Mouse (Mus musculus): ENCODE results near the gene Kctd12b.
"Not testable (repeated sequence)": the region's sequence is repeated elsewhere in the genome, so short reads cannot be mapped to it uniquely, and the experiment has no call there.

Gene Kctd12b

GRCm38 (mm10) chrX:153695782-153696395 lies at the start of gene Kctd12b:
TSS of gene Kctd12b (minus strand) at chrX:153696391.
- DNase-seq = peak; percentile 41

DNA sequence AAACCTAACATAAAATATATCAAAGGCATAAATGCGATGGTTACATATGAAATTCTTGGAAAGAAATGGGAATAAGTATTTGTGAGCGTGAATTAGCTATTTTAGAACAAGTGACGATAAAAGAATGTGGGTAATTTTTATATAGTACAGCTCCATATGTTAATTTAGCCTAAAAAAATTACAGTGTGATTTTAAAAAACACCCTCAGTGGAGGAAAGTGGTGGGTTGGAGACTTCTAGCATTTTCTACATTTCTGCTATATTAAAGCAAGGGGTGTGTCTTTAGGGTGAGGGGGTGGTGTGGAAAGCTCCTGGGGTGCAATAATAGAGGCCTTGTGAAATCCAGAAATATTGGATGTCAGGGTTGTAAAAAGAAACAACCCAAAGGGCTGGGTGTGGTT lies 46.3 kb upstream of the Kctd12b start:
- DNase-seq = no peak

DNA sequence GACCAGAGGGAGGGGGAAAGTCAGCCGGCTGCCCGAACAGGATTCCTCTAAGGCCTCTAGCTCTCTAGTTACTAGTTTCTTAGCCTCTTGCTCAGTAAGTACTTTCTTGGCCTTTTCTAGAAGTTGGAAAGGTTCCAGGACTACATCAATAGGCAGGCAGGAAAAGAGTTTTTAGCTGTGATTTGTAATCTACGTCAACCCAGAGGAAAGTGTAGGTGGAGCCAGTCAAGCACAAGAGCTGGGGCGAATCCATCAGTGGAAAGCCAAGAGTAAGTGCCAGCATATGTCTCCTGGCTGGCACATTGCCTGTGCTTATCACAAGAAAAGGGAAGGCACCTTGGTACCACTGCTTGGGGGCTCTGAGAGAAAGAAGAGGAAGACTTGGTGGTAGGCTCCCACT lies 39.5 kb upstream of the Kctd12b start:
- peak; percentile 26 for DNase-seq

GRCm38 (mm10) chrX:153724400-153724799 lies 28.2 kb upstream of the Kctd12b start:
- DNase-seq = no peak

DNA sequence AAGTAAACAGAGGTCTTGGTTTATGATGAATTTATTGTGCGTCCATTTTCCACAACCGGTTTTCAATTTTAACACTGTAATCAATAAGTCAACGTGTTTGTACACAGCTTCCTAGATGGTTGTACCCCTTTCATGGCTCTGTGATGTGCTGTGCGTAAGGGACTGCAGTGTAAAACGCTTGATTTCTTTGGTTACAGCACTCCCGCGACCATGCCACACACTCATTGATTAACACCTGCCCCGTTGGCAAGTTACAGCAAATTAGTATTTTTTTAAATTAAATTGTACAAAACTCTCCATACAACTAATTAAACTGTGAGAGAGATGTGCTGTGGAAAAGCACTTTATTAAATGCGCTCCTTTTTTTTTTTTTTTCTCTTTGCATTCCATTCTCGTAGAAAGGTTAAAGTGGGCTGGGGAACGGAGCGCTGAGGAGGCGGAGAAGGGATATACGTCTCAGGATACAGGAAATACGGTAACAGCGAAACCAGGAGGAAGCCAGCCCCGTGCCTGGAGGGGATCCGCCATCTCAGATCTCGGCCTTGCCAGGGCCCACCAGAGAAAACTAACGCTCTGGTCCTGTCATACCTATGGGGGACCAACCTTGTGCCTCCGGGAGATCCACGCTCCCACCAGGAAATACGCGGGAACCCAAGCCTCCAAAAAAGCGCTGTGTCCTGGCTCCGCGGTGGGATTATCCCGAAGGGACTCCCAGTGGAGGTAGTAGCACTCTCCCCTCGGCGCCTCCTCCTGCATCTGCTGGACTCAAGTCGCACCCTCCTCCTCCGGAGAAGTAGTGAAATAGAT lies 27.1 kb upstream of the Kctd12b start, which contains the start of gene Nbdy:
Gene Nbdy (plus strand): TSS at position 481 of the 807 bp plus-strand sequence.
- peak; percentile 66 for DNase-seq

DNA sequence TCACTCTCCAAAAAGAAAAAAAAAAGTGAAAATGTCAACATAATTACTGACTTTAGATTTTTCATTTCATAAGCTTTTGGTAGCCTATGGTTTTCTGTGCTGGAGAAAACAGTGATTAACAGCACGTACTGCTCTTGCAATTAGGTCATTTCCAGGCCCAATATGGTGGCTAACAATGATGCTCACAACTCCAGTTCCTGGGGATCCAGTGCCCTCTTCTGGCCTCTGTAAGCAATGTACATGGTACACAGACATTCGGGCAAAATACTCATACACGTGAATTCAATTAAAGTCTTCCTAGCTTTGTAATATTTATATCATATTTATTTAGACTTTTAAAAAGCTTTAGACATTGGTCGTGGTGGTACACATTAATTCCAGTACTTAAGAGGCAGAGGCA lies 23.4 kb upstream of the Kctd12b start:
- no peak for DNase-seq

DNA sequence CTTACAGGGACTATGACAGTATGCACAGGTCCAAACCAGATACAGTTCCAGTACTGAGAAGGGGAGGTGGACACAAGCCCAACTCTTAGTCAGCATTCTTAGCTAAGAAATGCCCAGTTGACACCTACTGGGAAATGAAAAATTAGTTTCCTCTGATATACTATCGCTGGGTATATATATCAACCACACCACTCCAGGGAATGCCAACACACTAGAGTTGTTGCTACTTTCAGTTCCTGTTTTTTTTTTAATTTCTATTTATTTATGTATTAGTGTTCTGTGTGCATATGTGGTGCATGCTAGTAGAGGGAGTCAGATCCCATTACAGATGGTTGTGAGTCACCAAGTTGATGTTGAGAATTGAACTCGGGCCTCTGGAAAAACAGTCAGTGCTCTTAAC lies 20.5 kb upstream of the Kctd12b start:
- no peak for DNase-seq

DNA sequence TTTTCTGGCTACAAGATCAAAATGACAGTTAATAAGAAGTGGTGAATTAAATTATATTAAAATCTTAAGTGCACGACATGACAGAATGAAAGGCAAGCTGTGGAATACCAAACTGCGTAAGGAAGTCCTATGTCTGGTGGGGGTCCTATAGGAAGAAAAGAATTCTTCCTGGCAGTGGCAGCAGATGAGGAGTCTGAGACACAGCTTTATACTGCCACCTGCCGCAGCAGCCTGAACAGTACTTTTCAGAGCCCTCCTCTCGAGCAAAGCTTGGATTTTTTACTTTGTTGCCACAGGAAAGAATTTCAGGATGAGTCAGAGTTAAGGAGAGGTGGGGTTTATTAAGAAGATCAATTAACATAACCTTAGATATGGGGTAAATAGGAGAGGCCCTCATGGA lies 11.5 kb upstream of the Kctd12b start:
- DNase-seq = peak; percentile 16

GRCm38 (mm10) chrX:153700463-153700862 lies 4.3 kb upstream of the Kctd12b start:
- no peak for DNase-seq

DNA sequence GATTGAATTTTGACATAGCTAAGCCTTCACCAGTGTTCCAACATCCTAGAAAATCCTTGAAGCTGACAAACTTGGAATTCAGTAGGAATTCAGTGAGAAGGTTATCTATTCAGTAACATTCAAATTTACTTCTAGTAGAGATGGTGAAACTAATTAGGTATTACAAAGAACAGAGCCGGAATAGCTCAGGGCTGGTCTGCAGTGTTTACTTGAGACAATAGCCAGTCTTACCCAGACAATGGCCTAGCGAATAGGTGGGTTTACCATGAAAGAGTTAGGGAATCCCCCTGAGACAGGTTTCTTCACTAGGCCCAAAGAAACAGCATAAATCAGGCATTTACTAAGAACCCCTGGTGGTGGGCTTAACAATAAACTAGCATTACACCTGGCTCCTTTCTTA lies 28.0 kb downstream of the Kctd12b start:
- not testable (repeated sequence) for DNase-seq

DNA sequence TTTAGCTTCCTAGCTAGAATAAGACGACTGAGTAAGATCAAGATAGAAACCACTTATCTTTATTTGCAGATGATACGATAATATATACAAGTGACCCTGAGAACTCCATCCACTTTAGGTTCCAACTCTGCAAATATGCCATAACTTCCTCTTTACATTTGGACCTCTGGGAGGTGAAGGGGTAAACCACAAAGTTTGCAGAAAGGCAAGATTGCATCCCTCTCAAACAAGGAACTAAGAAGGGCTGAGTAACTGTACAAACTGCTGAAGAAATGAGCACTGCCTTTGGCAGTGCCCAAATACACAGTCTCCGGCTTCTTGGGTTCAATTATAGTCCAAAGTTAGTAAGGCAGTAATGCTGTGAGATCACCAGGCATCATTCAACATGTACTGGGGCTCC lies 31.3 kb downstream of the Kctd12b start:
- no peak for DNase-seq

DNA sequence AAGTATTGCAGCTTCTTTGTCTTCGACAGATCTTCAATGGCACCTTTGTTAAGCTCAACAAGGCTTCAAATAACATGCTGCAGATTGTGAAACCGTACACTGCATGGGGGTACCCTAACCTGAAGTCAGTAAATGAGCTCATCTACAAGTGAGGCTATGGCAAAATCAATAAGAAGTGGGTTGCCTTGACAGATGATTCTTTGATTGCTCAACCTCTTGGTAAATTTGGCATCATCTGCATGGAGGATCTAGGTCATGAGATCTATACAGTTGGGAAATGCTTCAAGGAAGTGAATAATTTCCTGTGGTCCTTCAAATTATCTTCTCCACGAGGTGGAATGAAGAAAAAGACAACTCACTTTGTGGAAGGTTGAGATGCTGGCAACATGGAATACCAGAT lies 39.2 kb downstream of the Kctd12b start:
- no peak for DNase-seq

- DNase-seq = no peak
These were observed 55.6 kb downstream of the Kctd12b start for GRCm38 (mm10) chrX:153640615-153641014.

GRCm38 (mm10) chrX:153636247-153636646 lies 59.9 kb downstream of the Kctd12b start:
- DNase-seq = peak; percentile 26
